Mouse (Mus musculus): ENCODE data around the gene Myl3.

DNA sequence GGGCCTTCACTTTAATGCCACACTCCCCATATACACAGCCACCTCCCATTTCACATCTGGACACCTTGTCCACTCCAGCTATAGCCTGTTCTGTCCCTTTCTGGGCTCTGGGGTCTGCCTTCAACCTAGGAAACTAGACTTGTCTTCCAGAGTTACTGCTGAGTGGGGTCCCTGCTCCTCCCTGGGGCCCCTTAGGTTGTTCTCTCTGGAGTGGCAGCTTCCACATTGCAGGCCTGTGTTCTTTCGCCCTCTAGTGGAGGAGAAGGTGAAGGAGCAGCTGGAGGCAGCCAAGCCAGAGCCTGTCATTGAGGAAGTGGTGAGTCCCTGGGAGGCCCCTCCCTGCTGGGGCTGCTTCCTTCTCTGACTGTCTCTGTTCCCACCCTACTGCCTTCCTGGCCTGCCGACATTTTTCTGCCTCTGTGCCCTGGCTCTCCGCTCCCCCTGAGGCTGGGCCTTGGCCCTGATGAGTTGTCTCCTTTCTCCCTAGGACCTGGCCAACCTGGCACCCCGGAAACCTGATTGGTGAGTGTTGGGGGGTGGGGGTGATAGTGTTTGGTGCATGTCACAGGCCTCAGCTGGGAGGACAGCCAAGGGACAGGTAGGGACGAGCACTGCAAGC lies 31.9 kb upstream of the Myl3 start:
- TF ChIP-seq TCF12 (IDR thresholded peaks at IDR 0.05; ENCODE audit: insufficient read depth, poor library complexity, severe bottlenecking) = no peak
- TF ChIP-seq MAX (IDR thresholded peaks at IDR 0.05; ENCODE audit: low read depth) = no peak
- no peak for TF ChIP-seq CEBPB (IDR thresholded peaks at IDR 0.05; ENCODE audit: insufficient read depth, poor library complexity, severe bottlenecking)
- TF ChIP-seq E2F4 (IDR thresholded peaks at IDR 0.05; ENCODE audit: insufficient read depth) = no peak
- TF ChIP-seq POLR2A (IDR thresholded peaks at IDR 0.05; ENCODE audit: insufficient read length, low read depth) = no peak
- TF ChIP-seq POLR2AphosphoS2 (IDR thresholded peaks at IDR 0.05; ENCODE audit: insufficient read length, low read depth) = no peak
- no peak for TF ChIP-seq SRF (IDR thresholded peaks at IDR 0.05; ENCODE audit: control insufficient read depth, insufficient read length, low read depth)
- TF ChIP-seq TCF3 (IDR thresholded peaks at IDR 0.05; ENCODE audit: insufficient read length, low read depth) = no peak
